ENCODE assay signal across 21 mouse cellular contexts in genomic region chr3:96343471-96344120, GRCm38 (mm10). TPM values are rescaled to one million over a fixed set of nuclear protein-coding genes. Genes with fewer than 3 reads are reported as not detected.
DNase-seq lines count a peak whose midpoint lies in the region; ATAC-seq lines count a peak whose summit lies in the region.
"Had no signal": no experiment of that assay in that cellular context is flagged by ENCODE, and none has a peak within 500 bp of the region (broad histone marks: within the 10 kb centered on the region; RNA-seq: fewer than 3 reads in every experiment).

No protein-coding gene starts in this region.

- under 1% methylated on average over 27 of the region's 27 CpGs for WGBS in heart, embryonic 13.5 days
- WGBS in neural tube, embryonic 15.5 days, result 1% methylated on average over 27 of the region's 27 CpGs

- ATAC-seq in heart, embryonic 13.5 days (ENCODE audit: extremely low read depth, insufficient number of reproducible peaks, low FRiP score, low TSS enrichment), result no peak
- no peak for ATAC-seq in neural tube, embryonic 15.5 days (ENCODE audit: low FRiP score)
- ATAC-seq: forebrain, embryonic 14.5 days; midbrain, embryonic 16.5 days had no signal

- H3K9ac ChIP-seq in heart, embryonic 13.5 days, result no peak overlapping the region
- no peak overlapping the region for H3K9ac ChIP-seq in neural tube, embryonic 15.5 days (replicated peaks)
- H3K9ac ChIP-seq: limb, embryonic 12.5 days had no signal

- no peaks in the 10 kb centered on the region for H3K9me3 ChIP-seq in heart, embryonic 13.5 days
- no peaks in the 10 kb centered on the region for H3K9me3 ChIP-seq in neural tube, embryonic 15.5 days (replicated peaks)
- H3K9me3 ChIP-seq: hindbrain, embryonic 10.5 days; limb, embryonic 12.5 days had no signal

- no peak overlapping the region for H3K27ac ChIP-seq in heart, embryonic 13.5 days (replicated peaks)
- no peak overlapping the region for H3K27ac ChIP-seq in neural tube, embryonic 15.5 days (replicated peaks)
- H3K27ac ChIP-seq: hindbrain, embryonic 10.5 days; left cerebral cortex, adult 2 months; limb, embryonic 12.5 days had no signal

- H3K4me2 ChIP-seq in heart, embryonic 13.5 days, result peak overlapping the region; percentile 33; the same call in 1 of the 2 replicates
- H3K4me2 ChIP-seq in neural tube, embryonic 15.5 days, result no peak overlapping the region
- H3K4me2 ChIP-seq: limb, embryonic 12.5 days had no signal

- peaks cover 60% of the 10 kb centered on the region for H3K27me3 ChIP-seq in heart, embryonic 13.5 days (replicated peaks)
- H3K27me3 ChIP-seq in neural tube, embryonic 15.5 days (replicated peaks), result peaks cover 46% of the 10 kb centered on the region

- intact Hi-C loops in heart, postnatal 10 days (cut with DNase I), result no loop called here

- H3K36me3 ChIP-seq in heart, embryonic 13.5 days, result no peaks in the 10 kb centered on the region
- H3K36me3 ChIP-seq in neural tube, embryonic 15.5 days, result no peaks in the 10 kb centered on the region
- H3K36me3 ChIP-seq: hindbrain, embryonic 10.5 days; limb, embryonic 12.5 days had no signal

- no peak overlapping the region for H3K4me3 ChIP-seq in heart, embryonic 13.5 days
- H3K4me3 ChIP-seq in neural tube, embryonic 15.5 days (replicated peaks), result no peak overlapping the region
- H3K4me3 ChIP-seq: hindbrain, embryonic 10.5 days; left cerebral cortex, adult 2 months; limb, embryonic 12.5 days had no signal

- no peak for DNase-seq in heart, postnatal 10 days
- peak; percentile 24 for DNase-seq in neural tube, embryonic 10.5 days (ENCODE audit: extremely low spot score, low spot score)
- peak; percentile 82 for DNase-seq in ZHBTc4 (ENCODE audit: low read depth, low spot score)
- DNase-seq in ovary, postnatal 14 days (ENCODE audit: low spot score), result no peak
- no peak for DNase-seq in thymus, adult 18-20 months
- DNase-seq: adrenal gland, postnatal 36 days; cerebellum, adult 11-12 months; cerebellum, postnatal 14 days; gastrocnemius, postnatal 25 days; kidney, adult 9 months; kidney, postnatal 36 days; layer of hippocampus, adult 9-11 months; lung, postnatal 10 days; thymus, postnatal 25 days had no signal

- H3K4me1 ChIP-seq in heart, embryonic 13.5 days, result 0 out of 2 replicates have a peak, but pooled peaks cover 4% of the 10 kb centered on the region
- H3K4me1 ChIP-seq in neural tube, embryonic 15.5 days, result no peaks in the 10 kb centered on the region
- H3K4me1 ChIP-seq: limb, embryonic 12.5 days had no signal

RNA-seq across cellular contexts. Expression of gene Fcgr1, which starts 49.8 kb away (rescaled TPM):
- polyA plus RNA-seq in heart, embryonic 13.5 days (2015; fragmentation: Nextera tagmentation; extraction: Ambion mirVana), result 1.3 and 1.5 TPM in 2 replicates
- 1 to 10 TPM in 1 of 2 experiments, under 1 TPM in 1; 0.38 to 1.2 TPM for total RNA-seq in heart, postnatal 10 days (2021)
- polyA plus RNA-seq in neural tube, embryonic 15.5 days (2015; fragmentation: Nextera tagmentation; extraction: Ambion mirVana), result 1.8 and 3.5 TPM in 2 replicates

Comparison
In these comparisons a context has a peak if more than half of its experiments do, and no peak if none do; other contexts are left out.
1. DNase-seq: peak in neural tube, embryonic 10.5 days (single experiment) and ZHBTc4 (single experiment); none in heart, postnatal 10 days (0 of 2), ovary, postnatal 14 days (single experiment) and thymus, adult 18-20 months (0 of 2).